Mouse (Mus musculus) neural tube, embryonic 14.5 days (tissue): Measurements from ENCODE around the gene Wnk1. TPM values are rescaled to one million over a fixed set of nuclear protein-coding genes. Genes with fewer than 3 reads are reported as not detected.
A peak's percentile ranks its signal among the peaks of the same experiment; 100 is the strongest.

Source experiments
- ATAC-seq: fragments of 200-750 bp; cut with Nextera tagmentation; 2 replicates; pipeline ENCODE4 v1.8.0; 2017; ENCODE audit warnings: low read depth, mild to moderate bottlenecking, moderate TSS enrichment, moderate library complexity
- H3K27ac ChIP-seq: fragments of 300-500 bp; sonication (generic); 2 replicates; pipeline ENCODE4 v1.5.1; 2014; ENCODE audit warnings: low read depth, mild to moderate bottlenecking, control low read depth, low read length, moderate library complexity, mixed read lengths
- H3K27me3 ChIP-seq: fragments of 300-500 bp; sonication (generic); 2 replicates; pipeline ENCODE4 v1.6.1; 2014; ENCODE audit warnings: low read length; ENCODE audit not compliant: control insufficient read depth, insufficient read depth
- H3K36me3 ChIP-seq: fragments of 300-500 bp; sonication (generic); 2 replicates; pipeline ENCODE4 v1.6.1; 2014; ENCODE audit warnings: low read length, mixed read lengths; ENCODE audit not compliant: control insufficient read depth, insufficient read depth
- H3K4me1 ChIP-seq: fragments of 300-500 bp; sonication (generic); 2 replicates; pipeline ENCODE4 v1.6.1; 2014; ENCODE audit warnings: low read length; ENCODE audit not compliant: control insufficient read depth, insufficient read depth
- H3K4me2 ChIP-seq: fragments of 300-500 bp; sonication (generic); 2 replicates; pipeline ENCODE4 v1.6.1; 2014; ENCODE audit warnings: mild to moderate bottlenecking, low read depth, low read length, control low read depth
- H3K4me3 ChIP-seq: fragments of 300-500 bp; sonication (generic); 2 replicates; pipeline ENCODE4 v1.5.1; 2014; ENCODE audit warnings: low read depth, low read length, control low read depth, mixed read lengths
- H3K9ac ChIP-seq: fragments of 300-500 bp; sonication (generic); replicated peaks from 2 replicates; pipeline ENCODE4 v1.6.1; 2014; ENCODE audit warnings: low read depth, mild to moderate bottlenecking, control low read depth, low read length, mixed read lengths
- H3K9me3 ChIP-seq: fragments of 300-500 bp; sonication (generic); 2 replicates; pipeline ENCODE4 v1.6.1; 2016; ENCODE audit warnings: low read length; ENCODE audit not compliant: control insufficient read depth
- WGBS: fragments of 180-500 bp; shearing (Covaris S2); extraction: QIAGEN DNeasy Blood & Tissue Kit; methylation state at CpG from one replicate; pipeline ENCODE4 v1.1.7; 2014; 5-methylcytosine and 5-hydroxymethylcytosine counted together
- polyA plus RNA-seq: library from polyadenylated mRNA; unstranded; fragments of >200 nt; fragmentation: Nextera tagmentation; extraction: Ambion mirVana; gene quantifications from 2 replicates; pipeline ENCODE4 v1.2.1, GENCODE M21; 2014

Wnk1 gene
- polyA plus RNA-seq, 1 experiment from 2014 or later, result 71.8 TPM

DNA sequence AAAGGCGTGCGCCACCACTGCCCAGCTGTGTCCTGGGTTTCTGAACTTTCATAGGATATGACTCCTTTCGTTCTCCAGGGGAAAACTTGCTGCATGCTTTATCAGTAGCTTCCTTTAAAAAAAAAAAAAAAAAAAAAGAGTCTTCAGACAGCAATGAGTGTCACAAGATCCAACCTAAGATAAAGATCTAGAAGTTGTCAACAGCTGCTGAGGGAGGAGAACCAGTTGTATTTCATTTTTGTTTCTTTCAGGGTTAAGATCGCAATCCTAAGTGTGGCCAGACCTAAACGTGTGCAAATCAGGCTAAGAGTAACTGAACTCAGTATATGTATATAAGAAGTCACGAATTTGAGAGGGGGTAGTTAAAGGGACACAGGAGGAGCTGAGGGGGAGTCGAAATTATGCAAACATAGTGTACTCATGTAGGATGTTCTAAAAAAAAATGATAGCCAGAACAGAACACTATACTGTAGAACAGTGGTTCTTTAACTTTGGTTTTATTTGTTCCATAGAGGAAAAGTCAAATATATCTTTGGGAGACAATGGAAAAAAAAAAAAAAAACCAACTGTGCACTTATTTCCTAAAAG, 9.3 kb upstream of the Wnk1 start:
- H3K4me2 ChIP-seq, result no peak overlapping the region
- no peak overlapping the region for H3K27ac ChIP-seq
- ATAC-seq, result no peak
- no peak overlapping the region for H3K9ac ChIP-seq
- H3K9me3 ChIP-seq, result no peaks in the 10 kb centered on the region
- H3K27me3 ChIP-seq, result no peaks in the 10 kb centered on the region
- no peak overlapping the region for H3K4me3 ChIP-seq
- WGBS, result 83% methylated on average over 7 of the region's 7 CpGs
- H3K36me3 ChIP-seq, result no peaks in the 10 kb centered on the region
- H3K4me1 ChIP-seq, result no peaks in the 10 kb centered on the region

DNA sequence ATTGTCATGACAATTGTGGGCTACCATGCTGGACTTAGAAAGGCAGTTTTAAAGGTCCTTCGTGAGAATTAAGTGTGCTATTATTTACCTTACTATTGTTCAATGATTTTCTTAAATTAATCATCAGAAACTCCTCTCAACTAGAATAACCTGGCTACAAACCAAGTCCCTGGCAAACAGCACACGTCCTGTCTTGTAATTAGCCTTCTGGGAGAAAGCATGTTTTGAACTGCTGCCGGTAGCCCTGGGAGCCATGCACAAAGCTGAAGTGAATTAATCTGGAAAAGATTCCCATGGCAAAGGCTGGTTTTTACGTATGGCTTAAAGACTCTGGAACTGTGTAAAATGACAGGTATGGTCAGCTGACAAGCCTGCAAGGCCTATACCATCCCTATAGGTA, 6.9 kb upstream of the Wnk1 start:
- Histone ChIP-seq H3K4me3 (no peak overlapping the region), H3K36me3 (no peaks in the 10 kb centered on the region), H3K4me2 (no peak overlapping the region), H3K9me3 (no peaks in the 10 kb centered on the region), H3K4me1 (no peaks in the 10 kb centered on the region), H3K27me3 (no peaks in the 10 kb centered on the region), H3K9ac (no peak overlapping the region), H3K27ac (no peak overlapping the region)
- no peak for ATAC-seq
- 60% methylated on average over 4 of the region's 4 CpGs for WGBS

DNA sequence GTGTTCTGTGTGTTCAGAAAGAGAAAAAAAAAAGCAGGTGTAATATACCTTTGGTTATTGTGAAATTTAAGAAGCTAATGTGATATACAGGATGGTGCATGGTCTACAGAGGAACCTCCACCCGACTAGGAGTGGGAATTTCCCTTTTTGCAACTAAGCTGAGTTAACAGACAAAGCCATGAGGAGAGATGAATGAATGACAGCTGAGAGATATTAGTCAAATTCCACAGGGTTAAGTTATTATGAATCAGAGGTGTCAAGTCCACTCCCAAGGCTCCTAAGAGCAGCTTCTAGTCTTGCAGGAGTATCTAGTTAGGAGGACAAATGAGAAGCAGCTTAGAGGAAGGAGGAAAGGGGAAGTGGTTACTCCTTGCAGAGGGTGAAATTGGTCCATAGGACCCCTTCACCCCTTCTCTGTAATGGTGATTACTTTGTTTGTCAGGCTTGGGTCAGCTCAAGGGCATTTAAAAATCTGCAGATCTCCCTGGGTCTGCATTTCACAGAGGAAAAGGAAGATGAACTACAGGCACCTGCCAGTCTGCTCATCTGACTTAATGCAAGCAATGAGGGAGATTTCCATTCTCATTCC, 4.3 kb upstream of the Wnk1 start:
- Histone ChIP-seq H3K9me3 (no peaks in the 10 kb centered on the region), H3K36me3 (no peaks in the 10 kb centered on the region), H3K4me2 (no peak overlapping the region), H3K4me1 (no peaks in the 10 kb centered on the region), H3K27ac (no peak overlapping the region), H3K27me3 (no peaks in the 10 kb centered on the region), H3K4me3 (no peak overlapping the region), H3K9ac (no peak overlapping the region)
- 73% methylated on average over 1 of the region's 1 CpGs for WGBS
- ATAC-seq, result no peak

DNA sequence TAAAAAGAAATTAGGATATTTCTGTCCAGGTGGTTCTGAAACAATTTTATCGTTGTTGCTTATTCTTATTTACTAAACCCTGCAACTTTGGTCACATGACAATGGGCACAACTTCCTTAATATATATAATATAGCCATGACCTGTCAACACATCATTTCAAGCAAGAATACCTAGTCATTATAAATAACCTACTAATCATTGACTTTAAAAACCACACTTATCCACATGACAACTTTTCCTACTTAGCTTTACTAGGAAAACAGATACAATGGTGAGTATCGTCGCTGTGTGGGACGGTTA, 2.0 kb upstream of the Wnk1 start:
- Histone ChIP-seq H3K36me3 (no peaks in the 10 kb centered on the region), H3K4me3 (no peak overlapping the region), H3K27ac (no peak overlapping the region), H3K4me2 (no peak overlapping the region), H3K4me1 (peaks cover 13% of the 10 kb centered on the region), H3K9ac (no peak overlapping the region), H3K9me3 (no peaks in the 10 kb centered on the region), H3K27me3 (no peaks in the 10 kb centered on the region)
- no peak for ATAC-seq
- WGBS, result 96% methylated on average over 4 of the region's 4 CpGs

DNA sequence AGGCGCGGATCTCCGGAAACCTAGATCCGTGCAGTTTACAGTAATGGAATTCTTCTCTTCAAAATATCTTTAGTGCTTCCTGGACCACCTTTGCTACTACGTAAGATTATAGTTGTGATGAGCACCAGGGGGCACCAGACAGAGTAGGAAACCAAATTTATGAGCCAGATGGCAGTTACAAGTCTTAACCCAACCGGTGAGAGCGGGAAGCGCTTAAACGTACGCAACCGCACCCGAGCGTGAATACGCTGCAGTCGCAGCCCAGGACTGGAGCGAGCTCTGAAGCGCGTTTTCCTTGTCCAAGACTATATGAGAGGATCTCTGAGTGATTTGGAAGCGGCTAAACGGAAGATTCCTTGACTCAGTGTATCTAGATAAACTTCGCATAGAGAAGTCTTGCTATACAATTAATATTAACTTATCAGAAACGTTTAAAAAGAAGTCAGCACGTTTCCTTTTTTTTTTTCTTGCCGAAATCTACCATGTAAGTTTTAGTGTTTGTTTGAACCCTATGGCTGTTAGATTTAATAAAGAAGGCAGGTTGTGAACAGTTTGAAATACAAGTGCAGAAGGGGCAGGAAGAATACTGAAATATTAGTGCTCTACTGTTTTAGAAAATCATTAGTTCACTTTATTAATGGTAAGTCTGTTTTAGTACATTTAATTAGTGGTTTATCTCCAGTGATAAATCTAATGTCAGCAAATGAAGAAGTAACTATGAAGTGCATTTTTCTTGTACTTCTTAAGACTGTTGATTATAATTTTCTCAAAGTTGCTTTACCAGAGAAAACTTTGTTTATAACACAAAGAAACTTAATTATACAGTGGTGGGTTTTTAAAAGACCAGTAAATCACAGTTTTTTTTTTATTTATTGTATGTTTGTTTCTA, 1.4 kb upstream of the Wnk1 start:
- Histone ChIP-seq H3K9ac (no peak overlapping the region), H3K36me3 (no peaks in the 10 kb centered on the region), H3K27me3 (no peaks in the 10 kb centered on the region), H3K4me2 (peak overlapping the region; percentile 98), H3K4me1 (peaks cover 14% of the 10 kb centered on the region), H3K27ac (no peak overlapping the region), H3K9me3 (no peaks in the 10 kb centered on the region), H3K4me3 (peak overlapping the region; percentile 88)
- 2% methylated on average over 24 of the region's 24 CpGs for WGBS
- no peak for ATAC-seq

DNA sequence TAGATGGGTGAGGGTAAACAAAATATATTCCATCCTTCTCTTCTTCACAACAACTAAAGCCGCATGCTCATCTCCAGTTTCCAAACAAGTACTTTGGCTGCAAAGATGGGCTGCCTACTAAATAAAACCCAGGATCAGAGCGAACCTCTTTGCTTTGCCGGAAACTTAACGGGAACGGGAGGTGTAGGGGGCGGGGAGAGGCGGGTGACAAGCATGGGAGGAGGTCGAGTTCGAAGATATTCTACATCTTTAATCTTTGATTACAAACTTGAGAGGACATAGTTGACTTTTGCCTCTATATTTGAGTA, 738 bp upstream of the Wnk1 start:
- no peak overlapping the region for H3K9ac ChIP-seq
- H3K27ac ChIP-seq, result peak overlapping the region; percentile 58; the same call in 1 of the 2 replicates
- H3K4me2 ChIP-seq, result peak overlapping the region; percentile 98
- under 1% methylated on average over 9 of the region's 9 CpGs for WGBS
- no peaks in the 10 kb centered on the region for H3K9me3 ChIP-seq
- no peaks in the 10 kb centered on the region for H3K27me3 ChIP-seq
- no peak for ATAC-seq
- H3K4me1 ChIP-seq, result peaks cover 14% of the 10 kb centered on the region
- peak overlapping the region; percentile 88 for H3K4me3 ChIP-seq
- H3K36me3 ChIP-seq, result no peaks in the 10 kb centered on the region

GRCm38 (mm10) chr6:120037636-120038365, 671 bp downstream of the Wnk1 start:
- no peaks in the 10 kb centered on the region for H3K36me3 ChIP-seq
- peak overlapping the region; percentile 94 for H3K27ac ChIP-seq
- peaks cover 14% of the 10 kb centered on the region for H3K4me1 ChIP-seq
- WGBS, result under 1% methylated on average over 55 of the region's 85 CpGs
- H3K4me2 ChIP-seq, result peak overlapping the region; percentile 98
- no peaks in the 10 kb centered on the region for H3K9me3 ChIP-seq
- ATAC-seq, result peak; percentile 69
- H3K27me3 ChIP-seq, result no peaks in the 10 kb centered on the region
- peak overlapping the region; percentile 88 for H3K4me3 ChIP-seq
- peak overlapping the region; percentile 81 for H3K9ac ChIP-seq

DNA sequence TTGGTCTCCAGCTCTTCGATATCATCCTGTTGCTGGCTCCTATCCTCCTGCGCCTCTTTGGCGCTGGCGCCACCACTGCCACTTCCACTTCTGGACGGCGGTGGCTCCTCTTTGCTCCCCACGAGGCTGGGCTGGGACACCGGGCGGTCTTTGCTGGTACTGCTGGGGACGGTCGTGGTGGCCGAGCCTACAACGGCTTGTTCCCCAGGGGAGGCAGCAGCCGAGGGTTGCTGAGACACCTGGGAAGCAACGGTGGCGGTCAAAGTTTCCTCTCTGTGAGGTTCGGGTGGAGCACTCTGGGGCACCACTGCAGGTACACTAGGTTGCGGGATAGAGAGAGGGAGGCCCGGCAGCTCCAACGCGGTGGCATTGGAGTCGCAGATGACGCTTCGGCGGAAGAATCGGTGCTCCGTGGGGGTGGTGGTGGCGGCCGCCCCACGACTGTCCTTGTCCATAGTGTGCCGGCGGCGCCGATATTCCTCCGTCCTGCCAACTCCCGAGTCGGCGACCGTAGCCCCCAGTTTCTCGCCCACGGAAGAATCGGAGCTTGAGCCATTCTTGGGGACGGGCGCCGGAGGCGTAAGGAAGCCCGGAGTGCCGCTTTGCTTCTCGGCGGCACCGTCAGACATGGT, 1.4 kb downstream of the Wnk1 start:
- H3K27ac ChIP-seq, result peak overlapping the region; percentile 94
- no peaks in the 10 kb centered on the region for H3K9me3 ChIP-seq
- peak overlapping the region; percentile 98 for H3K4me2 ChIP-seq
- ATAC-seq, result peak; percentile 8
- under 1% methylated on average over 48 of the region's 51 CpGs for WGBS
- H3K27me3 ChIP-seq, result no peaks in the 10 kb centered on the region
- peak overlapping the region; percentile 88 for H3K4me3 ChIP-seq
- peak overlapping the region; percentile 81 for H3K9ac ChIP-seq
- H3K4me1 ChIP-seq, result peaks cover 14% of the 10 kb centered on the region
- H3K36me3 ChIP-seq, result no peaks in the 10 kb centered on the region
